Mouse (Mus musculus) heart, adult 8-10 months (tissue): Measurements from ENCODE around the gene Hcrtr1. TPM values are rescaled to one million over a fixed set of nuclear protein-coding genes. Genes with fewer than 3 reads are reported as not detected.
A peak's percentile ranks its signal among the peaks of the same experiment; 100 is the strongest.

Experiments
- DNase-seq: peaks from one replicate; pipeline ENCODE4 v3.0.0; 2022; ENCODE audit warnings: low spot score
- total RNA-seq, 4 experiments: library from RNA; stranded (reverse); gene quantifications; 2 replicates each; pipeline ENCODE4 v1.2.4; 2022

Gene Hcrtr1
- total RNA-seq, 4 experiments from 2014 or later = not detected

DNA sequence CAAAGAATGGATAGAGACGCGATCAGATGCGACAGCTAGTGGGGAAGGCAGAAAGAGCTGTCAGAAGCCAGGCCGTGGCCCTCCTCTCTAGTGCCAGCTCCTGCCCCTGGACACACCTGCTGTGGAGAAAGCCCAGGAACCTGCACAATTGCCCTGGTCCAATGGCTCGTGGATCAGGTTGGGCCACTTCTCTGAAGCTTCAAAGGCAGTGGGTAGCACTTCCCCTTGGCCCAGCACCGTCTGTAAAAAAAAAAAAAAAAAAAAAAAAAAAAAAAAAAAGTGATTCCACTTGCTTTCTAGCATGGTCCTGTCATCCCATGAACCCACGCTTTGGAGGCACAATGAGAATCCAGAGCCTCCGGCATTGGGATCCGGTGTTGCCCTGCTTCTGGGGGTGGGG, 28.7 kb upstream of the Hcrtr1 start:
- no peak for DNase-seq

DNA sequence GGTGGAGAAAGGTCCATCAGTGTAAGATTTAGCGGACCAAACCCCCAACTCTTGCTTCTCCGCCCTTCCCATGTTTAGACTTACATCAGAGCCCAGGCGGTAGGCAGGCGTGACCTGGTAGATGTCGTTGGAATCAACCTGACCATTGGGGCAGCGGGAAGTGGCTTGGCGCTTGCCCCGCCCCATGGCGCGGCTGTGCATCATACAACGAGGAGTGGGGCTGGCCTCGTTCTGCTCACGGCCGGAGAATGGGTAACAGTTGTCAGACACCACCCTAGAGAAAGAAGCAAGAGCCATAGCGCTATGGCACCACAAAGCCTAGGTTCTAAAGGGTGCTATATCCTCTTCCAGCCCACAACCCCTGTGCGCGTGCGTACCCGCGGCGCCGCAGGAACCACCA, 28.2 kb upstream of the Hcrtr1 start:
- no peak for DNase-seq

- peak; percentile 41 for DNase-seq
Measured at GRCm38 (mm10) chr4:130166592-130166991, 27.4 kb upstream of the Hcrtr1 start.

GRCm38 (mm10) chr4:130166061-130166460, 26.9 kb upstream of the Hcrtr1 start:
- DNase-seq = no peak

DNA sequence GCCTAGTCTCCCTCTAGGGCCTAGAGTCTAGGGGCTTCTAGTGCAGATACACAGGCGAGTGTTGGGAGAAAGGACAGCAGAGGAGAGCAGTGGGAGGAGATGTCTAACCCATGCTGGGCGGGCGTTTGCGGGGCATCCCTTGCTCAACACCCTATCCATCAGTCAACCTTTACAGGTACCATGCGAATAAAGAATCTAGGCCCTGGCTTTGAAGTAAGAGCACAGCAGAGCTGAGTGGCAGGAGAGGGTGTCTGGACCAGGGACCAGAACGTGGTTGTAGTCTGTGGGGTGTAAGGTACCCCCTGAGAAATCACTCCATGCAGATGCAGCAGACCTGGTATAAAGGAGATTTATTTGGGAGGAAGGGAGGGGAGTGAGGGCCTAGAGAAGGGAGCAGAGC, 25.0 kb upstream of the Hcrtr1 start:
- no peak for DNase-seq

DNA sequence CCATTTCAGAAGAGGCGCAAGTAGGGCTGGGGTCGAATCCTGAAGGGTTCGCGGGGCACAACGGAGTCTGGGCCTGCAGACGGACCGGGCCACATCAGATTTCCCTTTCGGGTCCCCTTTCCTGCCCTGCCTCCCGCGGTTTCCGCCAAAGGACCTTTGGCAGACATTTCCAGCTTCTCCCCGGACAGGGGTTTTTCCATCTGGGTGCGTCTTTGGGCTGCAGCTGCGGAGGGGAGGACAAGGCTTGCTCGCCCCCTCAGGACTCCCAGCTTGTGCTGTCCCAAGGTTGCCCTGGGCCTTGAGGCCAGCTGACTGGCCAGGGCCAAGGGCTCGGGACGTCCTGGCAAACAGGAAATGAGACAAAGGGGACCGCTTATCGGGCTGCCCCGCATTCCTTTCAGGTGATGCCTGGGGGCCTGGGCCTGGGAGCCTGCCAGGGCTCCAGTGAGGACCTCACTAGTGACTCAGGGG, 24.3 kb upstream of the Hcrtr1 start:
- peak; percentile 73 for DNase-seq

GRCm38 (mm10) chr4:130161349-130161748, 22.2 kb upstream of the Hcrtr1 start:
- DNase-seq = no peak

GRCm38 (mm10) chr4:130156812-130157371, 17.7 kb upstream of the Hcrtr1 start:
- DNase-seq = no peak

DNA sequence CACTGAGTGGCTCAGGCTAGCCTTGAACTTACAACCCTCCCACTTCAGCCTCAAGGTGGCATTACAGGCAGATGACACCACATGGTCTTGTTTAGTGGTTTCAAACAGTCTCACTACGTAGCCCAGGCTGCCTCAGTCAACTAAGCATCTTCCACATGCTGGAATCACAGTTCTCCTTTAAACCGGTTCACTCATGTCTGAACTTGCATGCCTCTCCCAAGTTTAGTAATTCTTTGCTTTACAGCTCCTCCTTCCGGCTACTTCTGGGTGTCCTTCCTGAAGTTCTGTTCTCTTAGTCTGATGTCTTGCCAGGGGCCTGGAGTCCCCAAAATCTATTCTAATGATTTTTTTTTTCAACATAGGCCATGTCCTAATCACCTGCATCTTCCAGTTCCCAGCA, 15.1 kb upstream of the Hcrtr1 start:
- DNase-seq = no peak

- no peak for DNase-seq
Measured at GRCm38 (mm10) chr4:130148405-130148804, 9.2 kb upstream of the Hcrtr1 start.

- DNase-seq = no peak
Measured at GRCm38 (mm10) chr4:130141786-130142185, 2.6 kb upstream of the Hcrtr1 start.

- no peak for DNase-seq
Measured at GRCm38 (mm10) chr4:130140992-130141402, 1.8 kb upstream of the Hcrtr1 start.

DNA sequence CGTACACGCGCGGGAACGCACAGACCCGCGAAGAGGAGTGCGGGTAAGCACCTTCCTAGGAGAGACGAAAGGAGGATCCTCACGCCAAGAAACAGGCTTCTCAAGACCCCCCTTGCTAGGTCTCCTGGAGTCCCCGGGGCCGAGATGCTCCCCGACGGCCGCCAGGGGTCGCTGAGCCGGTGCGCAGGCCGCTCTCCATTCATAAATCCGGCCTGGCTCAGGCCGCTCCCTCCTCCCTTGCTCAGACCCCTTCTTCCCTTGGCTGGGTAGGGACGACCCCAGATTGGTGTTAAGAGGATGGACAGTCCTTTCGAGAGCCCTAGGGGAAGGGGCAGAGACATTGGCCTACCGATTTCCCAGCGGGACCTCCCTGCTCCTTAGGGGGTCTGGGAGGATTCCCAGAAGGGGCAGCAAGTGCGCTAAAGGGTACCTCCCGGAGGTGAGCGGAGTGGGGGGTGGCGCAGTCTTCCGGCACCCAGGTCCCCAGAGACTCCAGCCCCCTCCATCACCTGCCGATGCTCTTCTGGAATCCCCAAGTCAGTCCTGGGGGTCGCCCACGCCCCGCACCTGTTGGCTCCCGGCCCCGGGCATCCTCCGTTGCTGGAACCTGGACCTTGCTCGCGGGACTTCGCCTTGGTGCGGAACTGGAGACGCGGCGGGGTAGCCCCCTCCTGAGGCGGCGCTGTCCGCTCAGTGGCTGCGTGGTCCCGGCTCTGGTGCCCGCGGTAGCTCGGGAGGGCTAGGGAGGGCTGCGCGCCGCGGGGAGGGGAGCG, 532 bp downstream of the Hcrtr1 start:
- peak; percentile 55 for DNase-seq

DNA sequence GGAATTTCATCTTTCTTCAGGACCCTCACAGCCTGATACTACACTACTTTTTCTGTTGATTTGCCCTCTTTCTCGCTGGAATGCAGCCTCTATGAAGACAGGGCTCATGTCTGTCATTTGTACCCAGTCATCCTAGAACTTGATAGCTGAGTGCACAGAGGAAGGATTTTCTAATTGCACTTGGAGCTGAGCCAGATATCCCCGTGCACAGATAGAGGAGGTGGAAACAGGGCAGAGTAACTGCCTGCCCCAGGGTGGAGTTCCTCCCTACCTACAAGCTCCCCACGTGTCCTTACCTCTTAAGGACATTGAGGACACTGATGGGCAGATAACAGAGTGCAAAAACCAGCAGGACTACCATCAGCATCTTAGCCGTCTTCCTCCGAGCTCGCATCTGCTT, 5.8 kb downstream of the Hcrtr1 start:
- DNase-seq = no peak

DNA sequence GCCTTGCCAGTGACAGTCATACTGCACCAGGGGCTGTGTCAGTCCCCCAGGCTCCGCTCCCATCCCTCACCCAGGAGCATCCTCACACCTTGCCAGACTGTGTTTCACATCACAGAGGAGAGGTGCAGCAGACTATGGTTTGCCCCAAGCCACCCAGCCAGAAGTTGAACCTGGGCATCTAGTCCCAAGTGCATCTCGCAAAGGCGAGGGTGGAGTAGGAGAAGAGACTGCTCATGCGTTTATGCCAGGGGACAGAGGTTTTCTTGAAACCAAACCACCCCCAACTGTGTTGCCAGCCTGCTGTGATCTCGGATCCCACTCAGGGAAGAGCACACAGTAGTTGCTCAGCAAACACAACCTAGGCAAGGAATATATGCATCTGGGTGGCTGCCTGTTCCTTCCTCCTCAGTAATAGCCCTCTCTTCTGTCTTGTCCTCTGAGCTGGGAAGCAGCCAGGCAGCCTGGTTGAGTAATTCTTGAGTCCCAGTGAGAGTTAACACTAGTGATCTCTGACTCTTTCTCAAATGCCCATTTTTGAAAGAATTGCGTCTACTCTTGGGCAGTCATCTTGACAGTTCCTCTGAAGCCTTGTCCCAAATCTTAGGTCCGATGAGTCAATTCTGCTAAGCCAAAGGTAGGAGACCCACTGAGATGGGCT, 7.6 kb downstream of the Hcrtr1 start:
- DNase-seq = no peak

DNA sequence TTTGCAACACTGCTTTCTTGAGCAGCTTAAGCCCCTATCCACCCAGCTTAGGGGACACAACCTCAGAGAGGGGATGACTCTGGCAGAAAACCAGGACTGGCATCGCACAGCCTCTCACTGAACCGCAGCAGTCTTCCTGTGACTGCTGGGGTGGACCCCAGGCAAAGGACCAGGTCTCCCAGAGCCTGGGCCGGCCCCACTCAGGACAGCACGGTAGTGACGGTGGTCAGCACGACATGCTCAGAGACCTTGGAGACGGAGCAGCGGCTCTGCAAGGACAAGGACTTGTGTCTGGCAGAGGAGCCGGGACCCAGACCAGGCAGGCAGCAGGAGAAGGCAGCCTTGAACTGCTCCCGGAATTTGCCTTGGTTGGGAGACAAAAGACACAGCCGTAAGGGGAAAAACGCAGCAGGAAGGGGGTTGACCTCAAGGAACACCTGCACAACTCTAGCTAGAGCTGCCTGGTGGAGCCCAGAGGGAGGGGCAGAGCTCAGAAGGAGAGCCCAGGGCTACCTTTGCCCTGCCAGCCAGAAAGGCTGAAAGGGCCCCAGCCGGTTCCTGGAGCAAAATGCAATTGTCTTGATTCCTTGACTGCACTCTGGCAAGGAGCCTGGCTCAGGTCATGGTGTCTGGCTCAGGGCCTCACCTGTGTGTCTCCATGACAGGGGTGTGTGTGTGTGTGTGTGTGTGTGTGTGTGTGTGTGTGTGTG, 8.4 kb downstream of the Hcrtr1 start:
- DNase-seq = no peak

DNA sequence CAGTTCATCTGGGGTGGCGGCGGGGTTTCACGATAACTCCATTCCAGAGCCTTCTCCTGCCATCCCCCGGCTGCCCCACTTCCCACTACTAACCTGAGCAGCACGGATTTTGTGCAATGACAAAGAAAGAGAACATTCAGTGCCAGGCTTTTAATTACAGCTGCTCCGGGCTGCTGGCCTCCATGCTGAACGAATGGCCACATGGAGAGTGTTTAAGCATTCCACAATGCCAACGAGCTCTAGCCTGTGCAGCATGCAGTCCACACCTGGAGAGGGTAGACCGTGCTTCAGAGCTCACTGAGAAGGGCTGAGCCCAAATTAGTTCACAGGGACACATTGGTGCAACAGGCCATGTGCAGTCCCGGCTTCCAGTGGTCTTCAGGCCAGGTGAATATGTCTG, 9.1 kb downstream of the Hcrtr1 start:
- no peak for DNase-seq

DNA sequence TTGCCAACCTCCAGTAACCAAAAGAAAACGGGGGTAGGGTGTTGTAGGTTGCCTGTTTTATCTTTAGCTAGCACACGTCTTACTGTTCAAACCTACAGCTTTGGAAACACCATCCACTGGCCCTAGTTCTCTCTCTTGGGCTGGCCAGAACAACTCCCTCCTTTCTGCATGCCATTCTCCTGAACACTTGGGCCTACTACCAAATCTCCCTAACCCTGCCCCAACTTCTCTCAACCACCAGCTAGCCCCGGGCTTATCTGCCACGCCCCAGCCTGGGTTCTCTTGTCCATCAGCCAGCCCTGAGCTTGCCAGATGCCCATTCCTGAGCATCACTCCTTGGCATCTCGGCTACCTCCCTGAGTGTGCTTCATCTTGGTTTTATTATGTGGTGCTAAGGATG, 10.3 kb downstream of the Hcrtr1 start:
- no peak for DNase-seq

DNA sequence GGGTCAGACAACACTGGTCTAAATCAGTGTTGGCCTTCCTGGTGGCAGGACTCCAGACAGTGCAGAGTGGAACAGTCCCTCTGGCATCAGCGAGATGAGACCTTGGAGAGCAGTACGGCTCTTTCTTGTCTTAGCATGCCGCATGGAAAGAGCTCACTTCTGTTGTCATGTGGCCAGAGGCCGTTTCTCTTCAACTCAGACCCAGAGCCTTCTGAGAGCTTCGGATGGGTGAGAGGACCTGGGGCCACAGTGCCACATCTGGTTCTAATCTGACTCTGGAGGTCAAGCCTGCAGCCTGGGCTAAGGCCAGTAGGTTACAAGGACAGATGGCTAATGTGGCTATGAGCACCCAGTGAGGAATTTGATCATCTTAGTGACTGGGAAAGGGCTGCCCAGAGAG, 13.2 kb downstream of the Hcrtr1 start:
- no peak for DNase-seq

DNA sequence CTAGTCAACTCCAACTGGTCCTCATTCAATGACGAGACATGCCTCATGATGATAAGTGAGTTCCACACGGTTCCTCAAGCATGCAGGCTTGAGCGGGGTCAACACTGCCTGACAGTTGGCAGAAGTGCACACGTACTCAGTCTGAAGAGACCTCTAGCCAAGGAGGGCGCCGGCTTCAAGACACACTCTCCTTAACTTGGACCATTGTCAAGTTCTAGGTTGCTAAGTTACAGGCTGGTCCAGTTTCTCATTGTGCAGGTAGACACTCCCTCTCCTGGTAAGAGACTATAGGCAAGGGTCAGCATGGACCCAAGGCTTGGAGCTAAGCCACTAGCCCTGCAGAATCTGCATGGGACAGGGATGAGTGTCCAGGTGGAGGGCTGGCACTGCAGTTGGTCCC, 14.0 kb downstream of the Hcrtr1 start:
- no peak for DNase-seq

DNA sequence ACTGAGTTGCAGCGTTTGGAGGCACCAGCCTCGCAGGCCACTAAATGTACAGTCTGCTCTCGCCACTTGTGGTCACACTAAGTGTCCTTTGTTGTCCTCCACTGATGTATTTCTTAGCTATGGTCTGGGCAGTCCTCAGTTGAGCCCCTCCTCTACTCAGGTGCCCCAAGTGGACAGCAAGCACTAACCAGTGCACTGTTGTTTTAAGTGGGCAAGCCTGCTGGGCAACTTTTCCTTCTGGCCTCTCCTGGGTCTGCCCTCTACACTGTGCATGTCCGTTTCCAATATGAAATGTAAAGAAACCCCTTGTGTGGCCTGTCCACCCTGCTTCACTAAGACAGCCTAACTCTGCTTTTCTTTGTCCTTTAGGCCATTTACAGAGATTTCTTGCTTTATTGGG, 15.0 kb downstream of the Hcrtr1 start:
- no peak for DNase-seq

GRCm38 (mm10) chr4:130123020-130123419, 16.1 kb downstream of the Hcrtr1 start:
- DNase-seq = no peak
